Mouse (Mus musculus): ENCODE results near the gene Ptprq. TPM values are rescaled to one million over a fixed set of nuclear protein-coding genes. Genes with fewer than 3 reads are reported as not detected.

The Ptprq gene
- polyA plus RNA-seq, 1 experiment from 2014 or later: 0.39 TPM

DNA sequence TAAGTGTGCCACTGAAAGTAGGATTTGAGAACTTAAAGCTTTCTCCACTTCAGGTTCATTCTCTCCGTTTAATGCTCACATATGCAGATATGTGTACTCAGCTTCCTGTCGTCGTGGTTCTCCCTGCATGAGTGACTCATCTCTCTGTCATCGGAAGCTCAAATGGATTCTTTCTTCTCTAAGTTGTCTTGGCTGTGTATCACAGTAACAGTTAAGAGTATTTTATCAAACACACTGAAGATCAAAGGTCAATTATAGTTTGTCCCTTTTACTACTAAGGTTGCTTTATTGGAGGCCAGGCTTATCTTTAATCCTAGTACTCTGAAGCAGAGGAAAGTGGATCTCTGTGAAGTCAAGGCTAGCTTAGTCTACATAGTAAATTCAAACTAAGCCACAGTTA, 95.6 kb downstream of the Ptprq start:
- Histone ChIP-seq H3K9me3 (no peaks in the 10 kb centered on the region), H3K27ac (no peak overlapping the region), H3K27me3 (no peaks in the 10 kb centered on the region), H3K4me1 (replicated peaks) (no peaks in the 10 kb centered on the region), H3K36me3 (no peaks in the 10 kb centered on the region), H3K4me2 (replicated peaks) (no peak overlapping the region), H3K9ac (replicated peaks) (no peak overlapping the region), H3K4me3 (replicated peaks) (no peak overlapping the region)
- WGBS: 86% methylated on average over 4 of the region's 4 CpGs
- no peak for ATAC-seq

GRCm38 (mm10) chr10:107615460-107615859, 104.4 kb downstream of the Ptprq start:
- H3K4me3 ChIP-seq (replicated peaks): no peak overlapping the region
- no peak for ATAC-seq
- WGBS: 35% methylated on average over 2 of the region's 2 CpGs

GRCm38 (mm10) chr10:107601371-107601770, 118.5 kb downstream of the Ptprq start:
- 88% methylated on average over 6 of the region's 6 CpGs for WGBS
- Histone ChIP-seq H3K4me2 (replicated peaks) (no peak overlapping the region), H3K4me3 (replicated peaks) (no peak overlapping the region), H3K9me3 (no peaks in the 10 kb centered on the region), H3K9ac (replicated peaks) (no peak overlapping the region), H3K36me3 (no peaks in the 10 kb centered on the region), H3K4me1 (replicated peaks) (no peaks in the 10 kb centered on the region), H3K27ac (no peak overlapping the region), H3K27me3 (no peaks in the 10 kb centered on the region)
- no peak for ATAC-seq

More at GRCm38 (mm10) chr10:107615460-107615859, 104.4 kb downstream of the Ptprq start:
- Histone ChIP-seq H3K4me2 (replicated peaks) (no peak overlapping the region), H3K27me3 (no peaks in the 10 kb centered on the region), H3K4me1 (replicated peaks) (no peaks in the 10 kb centered on the region), H3K9ac (replicated peaks) (no peak overlapping the region), H3K36me3 (no peaks in the 10 kb centered on the region), H3K27ac (no peak overlapping the region), H3K9me3 (no peaks in the 10 kb centered on the region)

GRCm38 (mm10) chr10:107583360-107583759, 136.5 kb downstream of the Ptprq start:
- no peaks in the 10 kb centered on the region for H3K27me3 ChIP-seq
- H3K27ac ChIP-seq: no peak overlapping the region
- no peaks in the 10 kb centered on the region for H3K9me3 ChIP-seq
- no peak overlapping the region for H3K9ac ChIP-seq (replicated peaks)
- WGBS: 85% methylated on average over 5 of the region's 5 CpGs
- no peaks in the 10 kb centered on the region for H3K4me1 ChIP-seq (replicated peaks)
- H3K4me2 ChIP-seq (replicated peaks): no peak overlapping the region
- ATAC-seq: no peak
- no peak overlapping the region for H3K4me3 ChIP-seq (replicated peaks)
- no peaks in the 10 kb centered on the region for H3K36me3 ChIP-seq

- Histone ChIP-seq H3K4me3 (replicated peaks) (no peak overlapping the region), H3K27me3 (no peaks in the 10 kb centered on the region), H3K4me1 (replicated peaks) (no peaks in the 10 kb centered on the region), H3K4me2 (replicated peaks) (no peak overlapping the region), H3K36me3 (no peaks in the 10 kb centered on the region), H3K9ac (replicated peaks) (no peak overlapping the region), H3K27ac (no peak overlapping the region), H3K9me3 (no peaks in the 10 kb centered on the region)
- 64% methylated on average over 3 of the region's 3 CpGs for WGBS
- no peak for ATAC-seq
These were observed 150.8 kb downstream of the Ptprq start for GRCm38 (mm10) chr10:107569044-107569443.

DNA sequence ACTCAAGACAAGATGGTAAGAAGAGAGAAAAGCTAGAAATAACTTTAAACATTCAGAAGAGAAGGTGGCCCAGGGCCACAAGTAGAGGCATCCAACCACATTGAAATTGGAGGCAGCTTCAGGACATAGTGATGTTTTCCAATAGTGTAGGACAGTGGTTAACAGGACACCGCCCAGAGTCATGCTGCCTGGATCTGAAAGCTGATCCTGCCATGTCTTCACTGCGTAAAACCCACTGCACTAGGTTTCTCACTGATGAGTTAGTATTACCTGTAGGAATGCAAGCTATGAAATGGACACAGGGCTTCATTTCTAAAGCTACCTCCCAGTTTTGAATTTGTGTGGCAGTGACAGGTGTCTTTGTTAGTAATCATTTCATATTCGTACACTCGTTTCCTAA, 151.6 kb downstream of the Ptprq start:
- no peak overlapping the region for H3K27ac ChIP-seq
- H3K4me3 ChIP-seq (replicated peaks): no peak overlapping the region
- no peaks in the 10 kb centered on the region for H3K4me1 ChIP-seq (replicated peaks)
- H3K9ac ChIP-seq (replicated peaks): no peak overlapping the region
- no peaks in the 10 kb centered on the region for H3K27me3 ChIP-seq
- WGBS: 90% methylated on average over 4 of the region's 4 CpGs
- no peak overlapping the region for H3K4me2 ChIP-seq (replicated peaks)
- no peaks in the 10 kb centered on the region for H3K9me3 ChIP-seq
- H3K36me3 ChIP-seq: no peaks in the 10 kb centered on the region
- ATAC-seq: no peak

DNA sequence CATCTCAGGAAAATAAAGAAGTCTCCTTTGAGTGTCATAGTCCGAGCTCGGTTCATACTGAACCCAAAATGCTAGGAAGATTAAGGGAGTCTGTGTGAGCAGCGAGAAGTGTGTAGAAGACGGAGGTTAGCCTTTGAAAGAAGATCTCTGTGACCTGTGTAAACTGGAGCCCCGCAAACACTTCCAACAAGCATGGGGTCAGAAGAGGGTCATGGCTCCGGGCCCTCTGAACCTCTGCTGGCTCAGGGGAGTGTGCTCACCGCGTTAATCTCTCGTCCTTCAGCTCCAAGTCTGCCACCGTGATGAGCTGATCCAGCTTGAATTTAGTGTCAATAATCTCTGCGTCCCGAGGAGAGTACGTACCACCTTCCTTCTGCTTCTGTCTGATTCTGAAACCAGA, 157.0 kb downstream of the Ptprq start:
- H3K27ac ChIP-seq: no peak overlapping the region

DNA sequence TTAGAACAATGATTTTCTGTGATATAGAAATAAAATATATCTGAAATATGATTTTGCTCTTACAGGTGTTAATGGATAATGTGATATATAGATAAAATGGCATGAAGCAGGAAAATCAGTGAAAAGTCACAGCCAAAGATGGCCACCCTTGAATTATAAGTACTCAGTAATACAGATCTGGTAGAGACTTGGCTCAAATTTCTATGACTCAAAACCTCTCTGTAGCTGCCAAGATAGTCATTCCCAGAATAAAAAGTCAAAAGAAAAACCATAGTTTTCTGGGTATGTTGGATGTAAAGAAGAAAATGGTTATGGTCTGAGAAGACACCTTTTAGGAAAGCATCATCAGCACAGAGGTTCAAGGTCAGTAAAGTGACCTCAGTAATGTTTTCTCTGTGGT, 159.0 kb downstream of the Ptprq start:
- H3K36me3 ChIP-seq: no peaks in the 10 kb centered on the region
- H3K4me2 ChIP-seq (replicated peaks): no peak overlapping the region
- no peaks in the 10 kb centered on the region for H3K27me3 ChIP-seq
- ATAC-seq: no peak
- H3K4me1 ChIP-seq (replicated peaks): peaks cover 3% of the 10 kb centered on the region; the same call in 1 of the 2 replicates
- H3K27ac ChIP-seq: no peak overlapping the region
- H3K9ac ChIP-seq (replicated peaks): no peak overlapping the region
- H3K4me3 ChIP-seq (replicated peaks): no peak overlapping the region
- no peaks in the 10 kb centered on the region for H3K9me3 ChIP-seq

More for the DNA sequence above, 157.0 kb downstream of the Ptprq start:
- H3K9me3 ChIP-seq: no peaks in the 10 kb centered on the region
- ATAC-seq: no peak
- peaks cover 3% of the 10 kb centered on the region; the same call in 1 of the 2 replicates for H3K4me1 ChIP-seq (replicated peaks)
- H3K27me3 ChIP-seq: no peaks in the 10 kb centered on the region
- no peak overlapping the region for H3K9ac ChIP-seq (replicated peaks)
- H3K4me3 ChIP-seq (replicated peaks): no peak overlapping the region
- H3K4me2 ChIP-seq (replicated peaks): 0 out of 2 replicates have a peak overlapping the region, but pooled peaks have one; percentile 7
- no peaks in the 10 kb centered on the region for H3K36me3 ChIP-seq
- WGBS: 28% methylated on average over 13 of the region's 13 CpGs

GRCm38 (mm10) chr10:107543026-107543425, 176.8 kb downstream of the Ptprq start:
- no peak overlapping the region for H3K4me2 ChIP-seq (replicated peaks)
- ATAC-seq: no peak
- H3K27me3 ChIP-seq: no peaks in the 10 kb centered on the region
- no peak overlapping the region for H3K9ac ChIP-seq (replicated peaks)
- H3K36me3 ChIP-seq: no peaks in the 10 kb centered on the region
- 59% methylated on average over 1 of the region's 1 CpGs for WGBS
- no peak overlapping the region for H3K27ac ChIP-seq
- H3K9me3 ChIP-seq: no peaks in the 10 kb centered on the region
- H3K4me3 ChIP-seq (replicated peaks): no peak overlapping the region
- no peaks in the 10 kb centered on the region for H3K4me1 ChIP-seq (replicated peaks)

- ATAC-seq: no peak
- Histone ChIP-seq H3K27ac (no peak overlapping the region), H3K4me2 (replicated peaks) (no peak overlapping the region), H3K4me3 (replicated peaks) (no peak overlapping the region), H3K36me3 (no peaks in the 10 kb centered on the region), H3K9me3 (no peaks in the 10 kb centered on the region), H3K9ac (replicated peaks) (no peak overlapping the region), H3K27me3 (no peaks in the 10 kb centered on the region), H3K4me1 (replicated peaks) (no peaks in the 10 kb centered on the region)
- 93% methylated on average over 1 of the region's 1 CpGs for WGBS
These were observed 191.1 kb downstream of the Ptprq start for GRCm38 (mm10) chr10:107528758-107529157.

GRCm38 (mm10) chr10:107519216-107519615, 200.6 kb downstream of the Ptprq start:
- Histone ChIP-seq H3K4me3 (replicated peaks) (no peak overlapping the region), H3K4me2 (replicated peaks) (no peak overlapping the region), H3K27me3 (no peaks in the 10 kb centered on the region), H3K4me1 (replicated peaks) (no peaks in the 10 kb centered on the region), H3K27ac (no peak overlapping the region), H3K9me3 (no peaks in the 10 kb centered on the region), H3K36me3 (no peaks in the 10 kb centered on the region), H3K9ac (replicated peaks) (no peak overlapping the region)
- WGBS: 84% methylated on average over 5 of the region's 5 CpGs
- ATAC-seq: no peak

DNA sequence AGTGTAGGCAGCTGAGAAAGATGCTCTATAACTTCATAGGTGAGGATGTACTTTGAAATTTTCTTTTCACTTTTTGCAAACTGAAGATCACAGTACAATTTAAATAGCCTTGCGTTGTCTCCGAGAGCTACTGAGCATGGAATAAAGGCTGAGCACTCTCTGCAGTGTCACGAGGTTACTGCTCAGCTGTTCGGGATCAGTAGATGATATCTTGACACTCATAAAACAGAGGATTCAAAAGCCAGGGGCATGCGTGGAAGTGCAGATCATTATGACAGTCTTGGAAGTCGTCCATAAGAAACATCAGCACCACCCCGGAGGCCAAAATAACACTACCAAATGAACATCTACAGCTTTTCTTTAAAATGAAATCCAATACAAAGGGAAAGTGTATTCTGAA, 203.2 kb downstream of the Ptprq start:
- Histone ChIP-seq H3K27ac (no peak overlapping the region), H3K9me3 (no peaks in the 10 kb centered on the region), H3K4me2 (replicated peaks) (no peak overlapping the region), H3K4me3 (replicated peaks) (no peak overlapping the region), H3K4me1 (replicated peaks) (no peaks in the 10 kb centered on the region), H3K9ac (replicated peaks) (no peak overlapping the region), H3K36me3 (no peaks in the 10 kb centered on the region), H3K27me3 (no peaks in the 10 kb centered on the region)
- 87% methylated on average over 7 of the region's 7 CpGs for WGBS
- ATAC-seq: no peak

- ATAC-seq: no peak
- Histone ChIP-seq H3K4me1 (replicated peaks) (no peaks in the 10 kb centered on the region), H3K9ac (replicated peaks) (no peak overlapping the region), H3K27me3 (no peaks in the 10 kb centered on the region), H3K9me3 (no peaks in the 10 kb centered on the region), H3K27ac (no peak overlapping the region), H3K4me2 (replicated peaks) (no peak overlapping the region), H3K36me3 (no peaks in the 10 kb centered on the region), H3K4me3 (replicated peaks) (no peak overlapping the region)
- WGBS: 89% methylated on average over 7 of the region's 7 CpGs
These were observed 205.1 kb downstream of the Ptprq start for GRCm38 (mm10) chr10:107514735-107515134.

Measured in midbrain, embryonic 13.5 days (tissue).